Mouse (Mus musculus): Measurements from ENCODE around the gene Notch4.

- TF ChIP-seq CTCF (IDR thresholded peaks at IDR 0.05; ENCODE audit: borderline replicate concordance, insufficient read depth, low read depth, low read length) (no peak), POLR2A (IDR thresholded peaks at IDR 0.05; ENCODE audit: borderline replicate concordance, insufficient read depth, low read length) (no peak)
These were observed 24.7 kb downstream of the Notch4 start for GRCm38 (mm10) chr17:34588767-34589166.

All from cerebellum, adult 2 months (tissue).